Mouse (Mus musculus): Measurements from ENCODE around the gene Fgfr1op. TPM values are rescaled to one million over a fixed set of nuclear protein-coding genes. Genes with fewer than 3 reads are reported as not detected.
"Not testable (repeated sequence)": the region's sequence is repeated elsewhere in the genome, so short reads cannot be mapped to it uniquely, and the experiment has no call there.

Fgfr1op gene
- 27.5 and 28.7 TPM in 2 replicates for polyA plus RNA-seq (2015; fragmentation: Nextera tagmentation; extraction: Ambion mirVana)

GRCm38 (mm10) chr17:8164701-8165607 is at the start of gene Fgfr1op:
Gene Fgfr1op, plus strand, starts transcription at chr17:8165501.
- not testable (repeated sequence) for H3K4me1 ChIP-seq, H3K36me3 ChIP-seq, H3K9me3 ChIP-seq, H3K27me3 ChIP-seq
- H3K4me2 ChIP-seq: peak within 1 kb of the TSS; percentile 35
- peak within 1 kb of the TSS; percentile 47; the same call in 1 of the 2 replicates for H3K27ac ChIP-seq
- H3K4me3 ChIP-seq: peak within 1 kb of the TSS; percentile 51
- peak within 1 kb of the TSS; percentile 45; the same call in 1 of the 2 replicates for H3K9ac ChIP-seq
- under 1% methylated on average over 18 of the region's 55 CpGs for WGBS
- peak; percentile 98 for ATAC-seq (ENCODE audit: insufficient number of reproducible peaks, low FRiP score, low TSS enrichment, low read depth)

DNA sequence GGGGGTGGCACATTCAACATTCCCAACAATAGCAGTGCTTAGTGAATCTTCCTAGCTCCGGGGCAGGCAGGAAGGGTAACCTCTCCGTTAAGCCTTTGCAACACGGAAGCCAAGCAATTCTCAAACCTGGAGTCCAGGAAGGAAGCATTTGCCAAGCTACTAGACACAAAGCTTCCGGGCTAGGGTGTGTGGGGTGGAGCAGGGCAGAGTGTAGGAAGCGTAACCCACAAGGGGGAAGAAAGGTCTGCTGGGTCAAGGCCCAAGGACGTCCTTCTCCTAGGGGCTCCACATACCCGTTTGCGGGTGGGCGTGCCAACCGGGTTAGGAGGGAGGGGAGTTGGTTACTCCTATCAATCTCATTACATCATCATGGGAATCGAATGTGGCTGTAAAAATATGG is 48.9 kb upstream of the Fgfr1op start:
- H3K27me3 ChIP-seq; H3K4me2 ChIP-seq; H3K36me3 ChIP-seq; H3K4me3 ChIP-seq; H3K9me3 ChIP-seq; H3K9ac ChIP-seq; H3K27ac ChIP-seq; H3K4me1 ChIP-seq; ATAC-seq (ENCODE audit: insufficient number of reproducible peaks, low FRiP score, low TSS enrichment, low read depth): not testable (repeated sequence)
- 60% methylated on average over 8 of the region's 11 CpGs for whole genome bisulfite sequencing

GRCm38 (mm10) chr17:8116928-8117327 is 48.4 kb upstream of the Fgfr1op start:
- H3K4me2 ChIP-seq; H3K27ac ChIP-seq; H3K36me3 ChIP-seq; H3K9me3 ChIP-seq; H3K4me1 ChIP-seq; H3K9ac ChIP-seq; ATAC-seq (ENCODE audit: insufficient number of reproducible peaks, low FRiP score, low TSS enrichment, low read depth); H3K27me3 ChIP-seq; H3K4me3 ChIP-seq: not testable (repeated sequence)
- no CpG with 5 or more reads among the region's 6 CpGs for WGBS

DNA sequence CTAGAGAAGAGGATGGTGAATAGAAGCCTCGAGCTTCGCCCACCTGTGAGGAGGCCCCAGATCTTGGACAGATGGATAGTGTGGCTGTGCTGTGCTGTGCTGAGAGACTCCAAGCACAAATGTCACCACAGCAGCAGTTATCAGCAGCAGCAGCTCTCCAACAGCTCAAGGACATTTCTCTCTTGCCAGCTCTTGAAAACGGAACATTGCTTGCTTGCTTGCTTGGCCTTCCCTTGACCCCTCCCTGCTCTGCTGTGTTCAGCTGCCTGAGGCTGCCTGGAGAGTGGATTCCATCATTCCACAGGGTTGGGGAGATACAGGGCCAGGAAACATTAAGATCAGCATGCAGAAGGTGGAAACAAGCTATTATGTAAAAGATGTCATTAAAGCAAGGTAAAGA is 42.3 kb upstream of the Fgfr1op start:
- H3K9me3 ChIP-seq; H3K27ac ChIP-seq; H3K9ac ChIP-seq; H3K4me3 ChIP-seq; H3K4me1 ChIP-seq; H3K4me2 ChIP-seq; H3K27me3 ChIP-seq; ATAC-seq (ENCODE audit: insufficient number of reproducible peaks, low FRiP score, low TSS enrichment, low read depth); H3K36me3 ChIP-seq: not testable (repeated sequence)
- WGBS: no CpG with 5 or more reads among the region's 3 CpGs

DNA sequence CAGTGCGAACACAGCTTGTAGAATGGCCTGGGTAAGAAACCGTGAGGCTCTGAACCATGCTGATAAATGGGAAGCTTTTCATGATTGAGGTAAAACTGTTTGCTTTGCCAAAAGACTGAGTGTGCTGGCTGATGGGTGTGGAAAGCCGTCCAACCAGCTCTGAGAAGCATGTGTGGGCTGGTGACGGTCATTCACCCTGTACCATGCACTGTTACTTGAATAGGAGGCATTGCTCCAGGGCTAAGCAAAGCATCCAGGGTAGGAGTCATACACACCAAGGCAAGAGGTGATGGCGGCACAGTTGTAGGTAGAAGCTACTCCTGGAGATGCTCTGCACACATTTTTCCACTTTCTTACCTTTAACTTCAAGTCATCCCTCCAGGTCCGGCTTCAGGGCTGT is 40.7 kb upstream of the Fgfr1op start:
- not testable (repeated sequence) for H3K4me1 ChIP-seq; H3K4me3 ChIP-seq; ATAC-seq (ENCODE audit: insufficient number of reproducible peaks, low FRiP score, low TSS enrichment, low read depth); H3K4me2 ChIP-seq; H3K27ac ChIP-seq; H3K9ac ChIP-seq; H3K27me3 ChIP-seq; H3K36me3 ChIP-seq; H3K9me3 ChIP-seq
- WGBS: 80% methylated on average over 2 of the region's 6 CpGs

- H3K9me3 ChIP-seq; H3K27ac ChIP-seq; H3K27me3 ChIP-seq; H3K9ac ChIP-seq; H3K4me3 ChIP-seq; H3K36me3 ChIP-seq; ATAC-seq (ENCODE audit: insufficient number of reproducible peaks, low FRiP score, low TSS enrichment, low read depth); H3K4me1 ChIP-seq; H3K4me2 ChIP-seq: not testable (repeated sequence)
- 33% methylated on average over 1 of the region's 7 CpGs for WGBS
Measured at GRCm38 (mm10) chr17:8128326-8128993, 36.8 kb upstream of the Fgfr1op start.

GRCm38 (mm10) chr17:8129578-8129977 is 35.7 kb upstream of the Fgfr1op start:
- not testable (repeated sequence) for H3K9me3 ChIP-seq; H3K27me3 ChIP-seq; H3K4me3 ChIP-seq; H3K36me3 ChIP-seq; H3K4me1 ChIP-seq; H3K4me2 ChIP-seq; H3K27ac ChIP-seq; ATAC-seq (ENCODE audit: insufficient number of reproducible peaks, low FRiP score, low TSS enrichment, low read depth); H3K9ac ChIP-seq
- 87% methylated on average over 9 of the region's 9 CpGs for WGBS

GRCm38 (mm10) chr17:8130849-8131248 is 34.5 kb upstream of the Fgfr1op start:
- not testable (repeated sequence) for H3K9me3 ChIP-seq; ATAC-seq (ENCODE audit: insufficient number of reproducible peaks, low FRiP score, low TSS enrichment, low read depth); H3K4me2 ChIP-seq; H3K36me3 ChIP-seq; H3K4me1 ChIP-seq; H3K27me3 ChIP-seq; H3K9ac ChIP-seq; H3K4me3 ChIP-seq; H3K27ac ChIP-seq
- WGBS: no CpG with 5 or more reads among the region's 6 CpGs

DNA sequence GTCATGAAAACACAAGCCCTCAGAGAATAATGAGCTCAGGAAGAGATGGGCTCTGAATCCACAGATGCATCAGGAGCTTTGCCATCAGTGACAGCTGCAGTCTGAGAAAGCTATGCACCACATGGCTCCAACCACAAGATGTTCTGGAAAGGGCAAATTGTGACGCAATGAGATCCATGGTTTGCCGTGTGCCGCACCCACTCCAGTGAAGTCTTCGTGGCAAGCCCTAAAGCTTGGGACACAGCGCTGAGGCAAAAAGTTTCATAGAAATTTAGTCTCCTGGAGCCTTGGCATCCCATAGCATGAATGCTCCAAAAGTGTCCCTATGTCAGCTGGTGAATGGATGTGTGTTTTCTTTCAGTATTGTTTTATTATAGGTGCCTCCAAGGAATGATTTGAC is 27.2 kb upstream of the Fgfr1op start:
- not testable (repeated sequence) for ATAC-seq (ENCODE audit: insufficient number of reproducible peaks, low FRiP score, low TSS enrichment, low read depth); H3K27ac ChIP-seq; H3K36me3 ChIP-seq; H3K4me1 ChIP-seq; H3K9ac ChIP-seq; H3K4me2 ChIP-seq; H3K27me3 ChIP-seq; H3K4me3 ChIP-seq; H3K9me3 ChIP-seq
- WGBS: 84% methylated on average over 5 of the region's 5 CpGs

DNA sequence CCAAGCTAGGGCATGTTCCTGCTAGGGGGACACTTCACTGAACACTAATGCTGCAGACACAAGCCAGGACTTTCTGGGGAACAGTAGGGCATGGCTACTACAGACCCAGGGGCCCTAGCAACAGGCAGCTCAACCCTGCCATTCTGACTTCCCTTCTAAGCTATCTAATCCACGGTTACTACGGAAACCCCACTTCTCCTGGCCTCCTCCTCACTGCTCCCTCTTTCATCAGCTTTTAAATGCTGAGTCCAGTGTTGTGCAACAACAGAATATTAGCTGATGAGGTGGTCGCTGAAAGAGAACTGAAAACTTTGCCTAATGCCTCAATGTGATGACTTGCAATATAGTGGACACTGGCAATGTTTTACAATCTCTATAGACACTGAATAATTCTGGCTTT is 25.1 kb upstream of the Fgfr1op start:
- H3K9me3 ChIP-seq; H3K4me2 ChIP-seq; H3K4me3 ChIP-seq; H3K9ac ChIP-seq; H3K36me3 ChIP-seq; ATAC-seq (ENCODE audit: insufficient number of reproducible peaks, low FRiP score, low TSS enrichment, low read depth); H3K27me3 ChIP-seq; H3K4me1 ChIP-seq; H3K27ac ChIP-seq: not testable (repeated sequence)
- 90% methylated on average over 3 of the region's 3 CpGs for WGBS

DNA sequence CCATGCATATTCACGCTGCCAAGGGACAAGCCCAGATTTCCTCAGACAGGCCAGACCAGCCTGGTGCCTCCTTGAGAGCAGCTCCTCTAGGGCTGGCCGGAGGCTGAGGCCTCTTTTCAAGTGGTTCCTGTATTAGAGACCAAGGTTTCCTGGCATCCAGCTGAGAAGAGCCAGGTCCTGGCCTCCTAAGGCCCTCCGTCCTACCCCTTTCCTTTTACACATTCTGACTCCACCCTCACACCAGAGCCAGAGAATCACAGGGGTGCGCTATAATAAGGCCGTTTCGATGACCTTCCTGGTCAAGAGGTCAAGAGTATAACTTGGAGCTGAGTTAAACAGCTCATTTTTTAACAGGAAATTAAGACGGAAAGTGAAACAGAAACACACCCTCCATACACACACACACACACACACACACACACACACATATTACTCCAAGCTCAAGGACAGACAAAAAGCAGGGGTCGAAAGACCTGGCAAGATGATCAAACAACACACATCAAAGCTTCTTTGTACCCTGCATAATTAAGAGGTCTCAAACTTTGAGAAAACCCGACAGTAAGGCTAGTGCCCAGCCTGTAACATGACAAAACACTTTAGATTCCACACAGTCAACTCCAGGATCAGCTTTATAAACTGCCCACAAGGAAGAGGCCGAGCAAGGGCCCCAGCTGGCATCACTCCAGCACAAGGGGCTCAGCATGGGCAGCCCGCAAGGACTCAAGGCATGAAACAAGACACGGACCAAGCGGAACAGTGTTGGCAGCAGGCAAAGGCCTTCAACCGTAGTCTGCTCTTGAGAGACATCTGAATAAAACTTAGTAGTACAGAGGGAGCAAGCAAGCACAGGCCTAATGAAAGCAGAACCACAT is 21.3 kb upstream of the Fgfr1op start:
- not testable (repeated sequence) for H3K9me3 ChIP-seq, H3K27ac ChIP-seq, H3K27me3 ChIP-seq

DNA sequence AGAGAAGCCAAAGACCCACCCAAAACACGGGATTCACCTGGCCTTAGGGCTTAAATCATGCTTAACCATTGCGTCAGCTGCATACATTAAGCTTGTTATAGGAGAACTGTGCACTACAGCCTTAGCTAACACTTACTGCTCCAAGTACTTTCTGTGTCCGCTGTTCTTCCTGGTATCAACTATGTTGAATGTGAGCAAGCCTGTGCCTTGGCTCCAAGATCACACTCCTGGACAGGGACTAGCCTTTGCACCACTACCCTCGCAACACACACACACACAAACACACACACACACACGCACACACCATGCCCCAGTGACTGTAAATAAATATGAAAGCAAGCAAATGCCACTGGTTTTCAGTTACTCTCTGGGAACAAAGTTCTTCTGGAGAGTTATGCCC is 18.4 kb upstream of the Fgfr1op start:
- H3K27ac ChIP-seq; H3K27me3 ChIP-seq; ATAC-seq (ENCODE audit: insufficient number of reproducible peaks, low FRiP score, low TSS enrichment, low read depth); H3K36me3 ChIP-seq; H3K4me1 ChIP-seq; H3K9me3 ChIP-seq; H3K9ac ChIP-seq: not testable (repeated sequence)
- H3K4me3 ChIP-seq: peak overlapping the region; percentile 52
- H3K4me2 ChIP-seq: peak overlapping the region; percentile 56
- WGBS: 26% methylated on average over 5 of the region's 5 CpGs

More for the DNA sequence above, 21.3 kb upstream of the Fgfr1op start:
- not testable (repeated sequence) for H3K4me1 ChIP-seq; H3K9ac ChIP-seq; H3K4me2 ChIP-seq; H3K36me3 ChIP-seq; H3K4me3 ChIP-seq; ATAC-seq (ENCODE audit: insufficient number of reproducible peaks, low FRiP score, low TSS enrichment, low read depth)
- WGBS: 26% methylated on average over 13 of the region's 14 CpGs
